Mouse (Mus musculus): ENCODE results near the gene Ankrd33b. TPM values are rescaled to one million over a fixed set of nuclear protein-coding genes. Genes with fewer than 3 reads are reported as not detected.
A peak's percentile ranks its signal among the peaks of the same experiment; 100 is the strongest.

The Ankrd33b gene
- total and polyA plus RNA-seq, 2 experiments, result 9.1 to 13.1 TPM

DNA sequence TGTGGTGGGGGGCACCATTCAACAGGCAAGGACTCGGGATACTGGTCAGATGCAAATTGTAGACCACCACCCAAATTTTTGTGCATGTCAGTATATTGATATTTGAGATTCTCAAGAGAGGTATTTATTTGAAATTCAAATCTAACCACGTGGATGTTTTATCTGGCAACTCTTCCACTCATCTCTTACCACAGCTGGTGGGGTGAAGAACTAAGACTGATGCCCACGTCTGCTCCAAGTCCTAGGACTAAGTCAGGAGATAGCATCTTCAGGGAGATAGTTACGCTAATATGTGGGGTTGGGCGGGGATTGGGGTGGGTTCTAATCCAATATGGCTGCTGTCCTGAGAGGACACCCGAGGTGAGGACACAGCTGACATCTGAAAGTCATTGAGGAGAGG is 44.9 kb upstream of the Ankrd33b start:
- Histone ChIP-seq H3K9ac (ENCODE audit: low read depth, low read length) (no peak overlapping the region), H3K79me2 (ENCODE audit: control insufficient read depth, insufficient read depth, low read length) (no peaks in the 10 kb centered on the region), H3K36me3 (ENCODE audit: control insufficient read depth, insufficient read depth, low read length) (no peaks in the 10 kb centered on the region), H3K4me3 (ENCODE audit: insufficient read depth, low read depth, low read length) (no peak overlapping the region), H3K27ac (replicated peaks; ENCODE audit: insufficient read depth, low read depth, low read length) (no peak overlapping the region), H3K27me3 (ENCODE audit: control insufficient read depth, insufficient read depth, low read length) (no peaks in the 10 kb centered on the region), H3K4me1 (ENCODE audit: control insufficient read depth, insufficient read depth, low read length) (peaks cover 10% of the 10 kb centered on the region)
- DNase-seq (ENCODE audit: extremely low read depth, low read depth, low spot score), result no peak
- 76% methylated on average over 6 of the region's 6 CpGs for WGBS
- no peak for TF ChIP-seq POLR2A (IDR thresholded peaks at IDR 0.05; ENCODE audit: extremely low read depth, insufficient read depth, low read length)
- no peak for TF ChIP-seq CTCF (IDR thresholded peaks at IDR 0.05; ENCODE audit: low read depth, low read length)

DNA sequence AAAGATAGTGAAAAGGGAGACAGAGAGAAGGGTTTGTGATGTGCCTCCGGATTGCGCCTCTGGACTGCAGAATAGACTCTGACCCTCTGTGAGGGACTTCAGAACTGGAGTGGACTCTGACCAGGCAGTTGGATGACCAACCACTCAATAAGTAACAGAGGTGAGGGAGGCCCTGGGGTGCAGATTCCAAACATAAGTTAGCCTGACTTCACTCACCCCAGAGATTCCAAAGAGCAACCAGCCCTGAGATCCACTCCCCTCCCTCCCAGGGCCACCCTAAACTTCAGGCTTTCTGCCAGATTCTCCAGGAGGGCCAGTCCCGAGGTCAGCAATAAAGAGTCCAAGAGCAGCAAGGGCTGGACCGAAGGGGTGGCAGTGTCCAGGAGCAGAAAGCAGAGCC is 40.0 kb upstream of the Ankrd33b start:
- Histone ChIP-seq H3K36me3 (ENCODE audit: control insufficient read depth, insufficient read depth, low read length) (no peaks in the 10 kb centered on the region), H3K4me3 (ENCODE audit: insufficient read depth, low read depth, low read length) (no peak overlapping the region), H3K27ac (replicated peaks; ENCODE audit: insufficient read depth, low read depth, low read length) (peak overlapping the region; percentile 71), H3K4me1 (ENCODE audit: control insufficient read depth, insufficient read depth, low read length) (peaks cover 18% of the 10 kb centered on the region), H3K27me3 (ENCODE audit: control insufficient read depth, insufficient read depth, low read length) (no peaks in the 10 kb centered on the region), H3K79me2 (ENCODE audit: control insufficient read depth, insufficient read depth, low read length) (no peaks in the 10 kb centered on the region), H3K9ac (ENCODE audit: low read depth, low read length) (no peak overlapping the region)
- TF ChIP-seq POLR2A (IDR thresholded peaks at IDR 0.05; ENCODE audit: extremely low read depth, insufficient read depth, low read length) (no peak), CTCF (IDR thresholded peaks at IDR 0.05; ENCODE audit: low read depth, low read length) (no peak)
- peak; percentile 98 for DNase-seq (ENCODE audit: extremely low read depth, low read depth, low spot score)
- 10% methylated on average over 4 of the region's 4 CpGs for WGBS

DNA sequence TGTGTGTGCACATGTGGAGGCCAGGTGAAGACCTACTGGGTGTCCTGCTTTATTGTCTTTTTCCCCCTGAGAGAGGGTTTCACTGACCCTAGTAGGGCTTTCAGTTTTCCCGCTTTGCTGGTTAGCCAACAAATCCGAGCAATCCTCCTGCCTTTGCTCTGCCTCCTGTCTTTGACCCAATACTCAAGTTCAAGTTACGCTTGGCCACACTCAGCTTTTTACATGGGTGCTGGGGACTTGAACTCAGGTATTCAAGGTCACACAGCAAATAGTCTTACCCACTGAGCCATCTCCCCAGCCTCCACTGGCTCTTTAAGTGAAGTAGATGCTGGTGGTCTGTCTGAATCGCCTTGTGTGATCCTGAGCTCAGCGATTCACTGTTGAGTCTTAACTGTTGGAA is 39.4 kb upstream of the Ankrd33b start:
- peak; percentile 80 for DNase-seq (ENCODE audit: extremely low read depth, low read depth, low spot score)
- peak overlapping the region; percentile 14; the same call in 1 of the 2 replicates for H3K9ac ChIP-seq (ENCODE audit: low read depth, low read length)
- TF ChIP-seq POLR2A (IDR thresholded peaks at IDR 0.05; ENCODE audit: extremely low read depth, insufficient read depth, low read length) (no peak), CTCF (IDR thresholded peaks at IDR 0.05; ENCODE audit: low read depth, low read length) (no peak)
- H3K79me2 ChIP-seq (ENCODE audit: control insufficient read depth, insufficient read depth, low read length), result no peaks in the 10 kb centered on the region
- WGBS, result 20% methylated on average over 5 of the region's 5 CpGs
- peak overlapping the region; percentile 93 for H3K27ac ChIP-seq (replicated peaks; ENCODE audit: insufficient read depth, low read depth, low read length)
- no peaks in the 10 kb centered on the region for H3K36me3 ChIP-seq (ENCODE audit: control insufficient read depth, insufficient read depth, low read length)
- no peak overlapping the region for H3K4me3 ChIP-seq (ENCODE audit: insufficient read depth, low read depth, low read length)
- no peaks in the 10 kb centered on the region for H3K27me3 ChIP-seq (ENCODE audit: control insufficient read depth, insufficient read depth, low read length)
- peaks cover 18% of the 10 kb centered on the region for H3K4me1 ChIP-seq (ENCODE audit: control insufficient read depth, insufficient read depth, low read length)

DNA sequence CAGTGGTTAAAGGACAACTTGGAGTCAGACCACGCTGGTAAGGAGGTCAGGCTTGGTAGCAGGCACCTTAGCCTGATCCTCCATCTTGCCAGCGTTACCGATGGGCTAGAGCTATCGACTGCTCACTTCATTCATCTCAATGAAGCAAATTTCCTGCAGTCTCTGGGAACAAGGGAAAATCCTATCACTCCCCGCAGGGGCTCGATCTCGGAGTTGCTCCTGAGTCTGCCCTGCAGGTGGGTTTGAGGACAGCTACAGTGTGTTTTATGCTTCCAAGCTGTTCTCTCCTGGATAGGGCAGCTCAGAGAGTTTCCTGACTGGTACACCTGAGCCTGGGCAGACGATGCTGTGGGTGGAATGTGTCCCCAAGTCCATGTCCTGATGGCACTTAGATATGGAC is 36.8 kb upstream of the Ankrd33b start:
- TF ChIP-seq CTCF (IDR thresholded peaks at IDR 0.05; ENCODE audit: low read depth, low read length) (no peak), POLR2A (IDR thresholded peaks at IDR 0.05; ENCODE audit: extremely low read depth, insufficient read depth, low read length) (no peak)
- no peak for DNase-seq (ENCODE audit: extremely low read depth, low read depth, low spot score)
- Histone ChIP-seq H3K9ac (ENCODE audit: low read depth, low read length) (no peak overlapping the region), H3K27ac (replicated peaks; ENCODE audit: insufficient read depth, low read depth, low read length) (no peak overlapping the region), H3K36me3 (ENCODE audit: control insufficient read depth, insufficient read depth, low read length) (no peaks in the 10 kb centered on the region), H3K27me3 (ENCODE audit: control insufficient read depth, insufficient read depth, low read length) (no peaks in the 10 kb centered on the region), H3K4me1 (ENCODE audit: control insufficient read depth, insufficient read depth, low read length) (peaks cover 15% of the 10 kb centered on the region), H3K4me3 (ENCODE audit: insufficient read depth, low read depth, low read length) (no peak overlapping the region), H3K79me2 (ENCODE audit: control insufficient read depth, insufficient read depth, low read length) (no peaks in the 10 kb centered on the region)
- 91% methylated on average over 8 of the region's 8 CpGs for whole genome bisulfite sequencing

DNA sequence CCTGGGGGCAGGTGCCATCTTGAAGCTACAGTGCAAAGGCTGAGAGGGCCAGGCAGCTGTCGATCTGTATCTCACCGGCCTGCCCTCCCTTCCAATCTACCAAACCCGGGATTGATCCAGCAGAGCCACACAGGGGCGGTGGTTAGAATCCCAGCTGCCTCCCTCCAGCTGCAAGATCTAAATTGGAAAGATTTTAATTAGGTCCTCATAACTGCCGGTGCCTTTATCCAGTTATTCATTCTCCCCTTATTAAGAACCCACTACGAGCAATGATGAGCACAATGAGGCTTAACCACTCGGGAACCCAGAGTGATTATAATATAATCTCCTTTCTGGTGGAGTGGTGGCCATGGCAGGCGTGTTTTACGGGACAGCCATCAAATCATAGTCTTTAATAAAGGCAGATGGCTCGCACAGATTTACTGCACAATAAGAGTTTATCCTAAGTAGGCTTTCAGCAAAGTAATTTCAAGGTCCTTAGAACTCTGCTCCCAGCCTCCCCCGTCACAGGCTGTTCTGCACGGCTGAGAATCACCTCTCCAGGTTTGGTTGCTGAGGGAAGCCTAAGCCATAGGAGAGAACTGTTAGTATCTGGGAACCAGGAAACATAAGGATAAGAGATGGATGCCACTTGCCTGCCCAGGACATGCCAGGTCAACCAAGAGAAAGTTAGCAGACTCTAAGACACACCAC is 34.8 kb upstream of the Ankrd33b start:
- Histone ChIP-seq H3K79me2 (ENCODE audit: control insufficient read depth, insufficient read depth, low read length) (no peaks in the 10 kb centered on the region), H3K36me3 (ENCODE audit: control insufficient read depth, insufficient read depth, low read length) (no peaks in the 10 kb centered on the region), H3K4me1 (ENCODE audit: control insufficient read depth, insufficient read depth, low read length) (peaks cover 8% of the 10 kb centered on the region), H3K27ac (replicated peaks; ENCODE audit: insufficient read depth, low read depth, low read length) (no peak overlapping the region), H3K9ac (ENCODE audit: low read depth, low read length) (no peak overlapping the region), H3K4me3 (ENCODE audit: insufficient read depth, low read depth, low read length) (no peak overlapping the region), H3K27me3 (ENCODE audit: control insufficient read depth, insufficient read depth, low read length) (no peaks in the 10 kb centered on the region)
- TF ChIP-seq POLR2A (IDR thresholded peaks at IDR 0.05; ENCODE audit: extremely low read depth, insufficient read depth, low read length) (no peak), CTCF (IDR thresholded peaks at IDR 0.05; ENCODE audit: low read depth, low read length) (no peak)
- no peak for DNase-seq (ENCODE audit: extremely low read depth, low read depth, low spot score)
- 93% methylated on average over 12 of the region's 12 CpGs for WGBS

DNA sequence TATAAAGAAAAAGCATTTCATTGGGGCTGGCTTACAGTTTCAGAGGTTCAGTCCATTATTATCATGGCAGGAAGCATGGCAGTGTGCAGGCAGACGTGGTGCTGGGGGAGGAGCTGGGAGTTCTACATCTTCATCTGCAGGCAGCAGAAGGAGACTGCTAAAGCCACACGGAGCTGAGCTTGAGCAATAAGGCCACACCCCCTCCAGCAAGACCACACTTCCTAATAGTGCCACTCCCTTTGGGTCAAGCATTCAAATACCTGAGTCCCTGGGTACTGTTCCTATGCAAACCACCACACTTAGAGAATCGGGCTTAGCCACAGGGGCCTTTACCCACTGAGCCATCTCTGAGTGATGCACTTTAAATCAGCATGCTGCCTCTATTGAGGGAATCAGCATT is 33.4 kb upstream of the Ankrd33b start:
- H3K36me3 ChIP-seq (ENCODE audit: control insufficient read depth, insufficient read depth, low read length), result no peaks in the 10 kb centered on the region
- no peak overlapping the region for H3K4me3 ChIP-seq (ENCODE audit: insufficient read depth, low read depth, low read length)
- H3K9ac ChIP-seq (ENCODE audit: low read depth, low read length), result no peak overlapping the region
- H3K4me1 ChIP-seq (ENCODE audit: control insufficient read depth, insufficient read depth, low read length), result no peaks in the 10 kb centered on the region
- no peaks in the 10 kb centered on the region for H3K79me2 ChIP-seq (ENCODE audit: control insufficient read depth, insufficient read depth, low read length)
- DNase-seq (ENCODE audit: extremely low read depth, low read depth, low spot score), result no peak
- no peak for TF ChIP-seq CTCF (IDR thresholded peaks at IDR 0.05; ENCODE audit: low read depth, low read length)
- TF ChIP-seq POLR2A (IDR thresholded peaks at IDR 0.05; ENCODE audit: extremely low read depth, insufficient read depth, low read length), result no peak
- H3K27ac ChIP-seq (replicated peaks; ENCODE audit: insufficient read depth, low read depth, low read length), result no peak overlapping the region
- no peaks in the 10 kb centered on the region for H3K27me3 ChIP-seq (ENCODE audit: control insufficient read depth, insufficient read depth, low read length)
- 68% methylated on average over 3 of the region's 3 CpGs for WGBS
